Mouse (Mus musculus) left cerebral cortex, postnatal 10 days (tissue): ENCODE results near the gene AC131692.1. TPM values are rescaled to one million over a fixed set of nuclear protein-coding genes. Genes with fewer than 3 reads are reported as not detected.

Experiments used
- DNase-seq, 2 experiments: peaks; one replicate each; pipeline ENCODE4 v3.0.0; 2021 to 2022; ENCODE audit warnings: low spot score in 2 of 2, mixed read lengths in 1 of 2; ENCODE audit errors: extremely low spot score in 1 of 2
- intact Hi-C: fragments of 180-260 bp; cut with DNase I; formaldehyde crosslinking; loops from one replicate; pipeline ENCODE4 v1.15.1; 2025
- total RNA-seq, 2 experiments: library from RNA; stranded (reverse); gene quantifications; 2 replicates each; pipeline ENCODE4 v1.2.3; 2021

Gene AC131692.1
- not detected for total RNA-seq

GRCm38 (mm10) chr19:6094119-6094518 is at the start of gene AC131692.1:
Gene AC131692.1, plus strand, starts transcription at chr19:6094419.
- intact Hi-C loops = no loop called here
- DNase-seq = no peak

- intact Hi-C loops = loop anchor here (2.0 to 5.0 kb wide), 2 partner anchors 81 to 123 kb away; partner anchors contain the start of genes Cdc42ep2 and Pola2
- DNase-seq = no peak
These were observed 48.6 kb upstream of the AC131692.1 start for GRCm38 (mm10) chr19:6045366-6046293.

- intact Hi-C loops = loop anchor here (5.0 kb wide), 1 partner anchor 124 kb away; the partner anchor contains the start of gene Cdc42ep2
These were observed 47.7 kb upstream of the AC131692.1 start, which contains the start of gene Syvn1 for GRCm38 (mm10) chr19:6046294-6047153. Gene Syvn1, plus strand, starts transcription at chr19:6046576.

GRCm38 (mm10) chr19:6047154-6047898 is 46.9 kb upstream of the AC131692.1 start:
- DNase-seq = no peak
- intact Hi-C loops = loop anchor here (5.0 kb wide), 1 partner anchor 125 kb away; the partner anchor contains the start of gene Cdc42ep2

More at GRCm38 (mm10) chr19:6046294-6047153, 47.7 kb upstream of the AC131692.1 start, which contains the start of gene Syvn1:
- DNase-seq = peak; percentile 93 to 94

- peak in 1 of 2 experiments; percentile 32 for DNase-seq
- intact Hi-C loops = loop anchor here (5.0 kb wide), 1 partner anchor 126 kb away; the partner anchor contains the start of gene Cdc42ep2
These were observed 46.4 kb upstream of the AC131692.1 start for GRCm38 (mm10) chr19:6047899-6048166.

GRCm38 (mm10) chr19:6048681-6049410 is 45.4 kb upstream of the AC131692.1 start:
- intact Hi-C loops = loop anchor here (5.0 kb wide), 1 partner anchor 127 kb away; the partner anchor contains the start of gene Cdc42ep2
- DNase-seq = no peak

- intact Hi-C loops = no loop called here
- no peak for DNase-seq
These were observed 41.7 kb upstream of the AC131692.1 start for GRCm38 (mm10) chr19:6052516-6052915.

- no peak for DNase-seq
- intact Hi-C loops = no loop called here
These were observed 39.9 kb upstream of the AC131692.1 start for GRCm38 (mm10) chr19:6054296-6054695.

GRCm38 (mm10) chr19:6056696-6057095 is 37.5 kb upstream of the AC131692.1 start:
- DNase-seq = no peak
- intact Hi-C loops = no loop called here

GRCm38 (mm10) chr19:6057313-6058096 is 36.7 kb upstream of the AC131692.1 start, which contains the start of the genes Mrpl49 and Fau:
Gene Mrpl49, minus strand, starts transcription at chr19:6057785.
Gene Fau, plus strand, starts transcription at chr19:6057844.
- DNase-seq = peak; percentile 99 to 100
- intact Hi-C loops = no loop called here

GRCm38 (mm10) chr19:6058513-6058912 is 35.7 kb upstream of the AC131692.1 start:
- intact Hi-C loops = no loop called here
- no peak for DNase-seq

GRCm38 (mm10) chr19:6058966-6059365 is 35.3 kb upstream of the AC131692.1 start:
- intact Hi-C loops = no loop called here
- no peak for DNase-seq

- peak; percentile 94 to 95 for DNase-seq
- intact Hi-C loops = no loop called here
These were observed 33.1 kb upstream of the AC131692.1 start, which contains the start of gene Znhit2 for GRCm38 (mm10) chr19:6061021-6061533. Gene Znhit2, plus strand, starts transcription at chr19:6061192.

- intact Hi-C loops = no loop called here
- DNase-seq = peak in 1 of 2 experiments; percentile 63
These were observed 32.4 kb upstream of the AC131692.1 start for GRCm38 (mm10) chr19:6061641-6062302.

GRCm38 (mm10) chr19:6062418-6062817 is 31.8 kb upstream of the AC131692.1 start:
- DNase-seq = no peak
- intact Hi-C loops = no loop called here

GRCm38 (mm10) chr19:6063081-6063480 is 31.1 kb upstream of the AC131692.1 start:
- no peak for DNase-seq
- intact Hi-C loops = no loop called here
